Mouse (Mus musculus) kidney, adult 8-10 months (tissue): ENCODE measurements around the gene Abtb1.
A peak's percentile ranks its signal among the peaks of the same experiment; 100 is the strongest.

Experiments used
- DNase-seq, 2 experiments: peaks; one replicate each; pipeline ENCODE4 v3.0.0; 2022

Abtb1 gene

GRCm38 (mm10) chr6:88828206-88829009, 13.4 kb downstream of the Abtb1 start:
- DNase-seq, result no peak

- no peak for DNase-seq
These were observed 14.2 kb downstream of the Abtb1 start for GRCm38 (mm10) chr6:88827395-88828205.

- no peak for DNase-seq
These were observed 14.8 kb downstream of the Abtb1 start for GRCm38 (mm10) chr6:88826965-88827364.

- DNase-seq, result peak in 1 of 2 experiments; percentile 35
These were observed 15.2 kb downstream of the Abtb1 start for GRCm38 (mm10) chr6:88826545-88826944.

- DNase-seq, result no peak
These were observed 15.7 kb downstream of the Abtb1 start for GRCm38 (mm10) chr6:88826088-88826487.

- no peak for DNase-seq
These were observed 17.6 kb downstream of the Abtb1 start for GRCm38 (mm10) chr6:88824183-88824582.

GRCm38 (mm10) chr6:88821901-88822300, 19.9 kb downstream of the Abtb1 start:
- DNase-seq, result no peak

- no peak for DNase-seq
These were observed 20.5 kb downstream of the Abtb1 start for GRCm38 (mm10) chr6:88821294-88821693.

- DNase-seq, result no peak
These were observed 20.9 kb downstream of the Abtb1 start for GRCm38 (mm10) chr6:88820853-88821252.

- DNase-seq, result no peak
These were observed 24.9 kb downstream of the Abtb1 start for GRCm38 (mm10) chr6:88816913-88817312.

- no peak for DNase-seq
These were observed 26.3 kb downstream of the Abtb1 start for GRCm38 (mm10) chr6:88815489-88815888.

- no peak for DNase-seq
These were observed 26.7 kb downstream of the Abtb1 start for GRCm38 (mm10) chr6:88815036-88815435.

- no peak for DNase-seq
These were observed 28.0 kb downstream of the Abtb1 start for GRCm38 (mm10) chr6:88813832-88814231.

GRCm38 (mm10) chr6:88812886-88813285, 28.9 kb downstream of the Abtb1 start:
- peak; percentile 30 to 55 for DNase-seq

GRCm38 (mm10) chr6:88811880-88812400, 29.8 kb downstream of the Abtb1 start:
- DNase-seq, result no peak

GRCm38 (mm10) chr6:88811396-88811795, 30.4 kb downstream of the Abtb1 start:
- DNase-seq, result no peak

- no peak for DNase-seq
These were observed 31.5 kb downstream of the Abtb1 start for GRCm38 (mm10) chr6:88810291-88810690.

- DNase-seq, result no peak
These were observed 32.4 kb downstream of the Abtb1 start for GRCm38 (mm10) chr6:88809091-88810037.

GRCm38 (mm10) chr6:88804966-88805577, 36.7 kb downstream of the Abtb1 start:
- no peak for DNase-seq

GRCm38 (mm10) chr6:88803957-88804695, 37.7 kb downstream of the Abtb1 start:
- DNase-seq, result no peak

GRCm38 (mm10) chr6:88803051-88803450, 38.7 kb downstream of the Abtb1 start:
- no peak for DNase-seq
